Mouse (Mus musculus): ENCODE data around the gene Tex44.

GRCm38 (mm10) chr1:86441980-86442831 lies 16.1 kb downstream of the Tex44 start:
- TF ChIP-seq MYOD1 (IDR thresholded peaks at IDR 0.05; ENCODE audit: control insufficient read depth, insufficient read length, low read depth) (no peak), CTCF (IDR thresholded peaks at IDR 0.05; ENCODE audit: control insufficient read depth, insufficient read depth, insufficient read length) (no peak), MYOG (IDR thresholded peaks at IDR 0.05; ENCODE audit: control insufficient read depth, extremely low read depth, insufficient read length) (no peak), USF1 (IDR thresholded peaks at IDR 0.05; ENCODE audit: low read depth) (no peak), MAX (IDR thresholded peaks at IDR 0.05) (peak; percentile 60), CEBPB (IDR thresholded peaks at IDR 0.05; ENCODE audit: low read depth) (no peak)
